Mouse (Mus musculus) ES-Bruce4 (cell line): Measurements from ENCODE around the gene Sgms1.

Experiments
- CTCF ChIP-seq: IDR thresholded peaks from one replicate; pipeline ENCODE4 v1.8.1; 2011; ENCODE audit warnings: low read depth, low read length
- EP300 ChIP-seq: IDR thresholded peaks from 2 replicates; pipeline ENCODE4 v1.6.1; 2011; ENCODE audit warnings: low read depth, low read length; ENCODE audit not compliant: insufficient read depth
- POLR2A ChIP-seq: IDR thresholded peaks from one replicate; pipeline ENCODE4 v1.8.1; 2011; ENCODE audit warnings: low read length; ENCODE audit not compliant: insufficient read depth

DNA sequence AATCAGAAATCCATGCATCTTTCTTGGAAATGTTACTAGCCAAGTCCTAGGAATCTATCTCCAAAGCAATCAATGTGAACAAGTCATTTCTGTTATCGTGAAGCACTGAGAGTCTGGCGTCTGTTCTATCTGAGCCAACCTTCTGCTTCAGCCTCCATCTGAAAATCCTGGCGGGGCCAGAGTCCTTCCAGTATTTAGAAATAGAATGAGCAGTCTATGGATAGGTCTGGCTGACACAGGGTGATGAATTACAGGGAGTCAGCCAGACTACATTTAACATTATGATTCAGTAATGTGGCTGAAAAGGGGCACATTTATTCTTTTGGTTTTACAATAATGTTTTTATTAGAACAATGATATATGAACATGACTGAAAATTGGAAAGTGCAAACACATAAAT, 29.6 kb upstream of the Sgms1 start:
- TF ChIP-seq CTCF (no peak), POLR2A (no peak), EP300 (no peak)
